Mouse (Mus musculus) mouse embryonic stem cell (cell line): ENCODE data around the gene Ccdc148.

Experiments
- in situ Hi-C, 2 experiments: fragments of 300-500 bp; cut with MboI; formaldehyde crosslinking; loops; 1 replicate in 1 of 2; 3 replicates in 1 of 2; pipeline ENCODE4 v1.14.3; 2019 to 2020; ENCODE audit warnings: low sequenced_read_pairs in 2 of 2, low pct_unique_long_range_greater_than_20kb in 1 of 2, mixed read lengths in 1 of 2; ENCODE audit not compliant: unreplicated experiment in 1 of 2

The Ccdc148 gene

GRCm38 (mm10) chr2:59129821-59130220 is 30.7 kb downstream of the Ccdc148 start:
- in situ Hi-C loops: no loop called here

GRCm38 (mm10) chr2:59129023-59129422 is 31.5 kb downstream of the Ccdc148 start:
- in situ Hi-C loops: no loop called here

- in situ Hi-C loops: no loop called here
Observed at GRCm38 (mm10) chr2:59055615-59056145, 104.8 kb downstream of the Ccdc148 start.

- in situ Hi-C loops: no loop called here
Observed at GRCm38 (mm10) chr2:59054339-59054738, 106.1 kb downstream of the Ccdc148 start.

GRCm38 (mm10) chr2:59053461-59054039 is 106.9 kb downstream of the Ccdc148 start:
- in situ Hi-C loops: no loop called here

- in situ Hi-C loops: no loop called here
Observed at GRCm38 (mm10) chr2:59050245-59050824, 110.1 kb downstream of the Ccdc148 start.

- in situ Hi-C loops: no loop called here
Observed at GRCm38 (mm10) chr2:59049686-59050085, 110.8 kb downstream of the Ccdc148 start.

- in situ Hi-C loops: no loop called here
Observed at GRCm38 (mm10) chr2:59048775-59049451, 111.6 kb downstream of the Ccdc148 start.

- in situ Hi-C loops: no loop called here
Observed at GRCm38 (mm10) chr2:59043313-59044032, 117.0 kb downstream of the Ccdc148 start.

GRCm38 (mm10) chr2:59042616-59043015 is 117.9 kb downstream of the Ccdc148 start:
- in situ Hi-C loops: no loop called here

GRCm38 (mm10) chr2:59036433-59036832 is 124.0 kb downstream of the Ccdc148 start:
- in situ Hi-C loops: no loop called here

- in situ Hi-C loops: no loop called here
Observed at GRCm38 (mm10) chr2:59035206-59035605, 125.3 kb downstream of the Ccdc148 start.

GRCm38 (mm10) chr2:59034281-59034680 is 126.2 kb downstream of the Ccdc148 start:
- in situ Hi-C loops: no loop called here

GRCm38 (mm10) chr2:59024558-59024957 is 135.9 kb downstream of the Ccdc148 start:
- in situ Hi-C loops: no loop called here

- in situ Hi-C loops: no loop called here
Observed at GRCm38 (mm10) chr2:59007356-59007755, 153.1 kb downstream of the Ccdc148 start.

GRCm38 (mm10) chr2:59006567-59007340 is 153.7 kb downstream of the Ccdc148 start:
- in situ Hi-C loops: no loop called here

GRCm38 (mm10) chr2:58997151-58997550 is 163.3 kb downstream of the Ccdc148 start:
- in situ Hi-C loops: no loop called here

- in situ Hi-C loops: no loop called here
Observed at GRCm38 (mm10) chr2:58992431-58993191, 167.9 kb downstream of the Ccdc148 start.
